Mouse (Mus musculus): Measurements from ENCODE around the gene Foxn3.

Gene Foxn3

GRCm38 (mm10) chr12:99415538-99415937 is 147.8 kb downstream of the Foxn3 start:
- DNase-seq (ENCODE audit: low spot score), result no peak

- no peak for DNase-seq (ENCODE audit: low spot score)
Measured at GRCm38 (mm10) chr12:99412496-99412895, 150.9 kb downstream of the Foxn3 start.

- no peak for DNase-seq (ENCODE audit: low spot score)
Measured at GRCm38 (mm10) chr12:99412034-99412433, 151.3 kb downstream of the Foxn3 start.

DNA sequence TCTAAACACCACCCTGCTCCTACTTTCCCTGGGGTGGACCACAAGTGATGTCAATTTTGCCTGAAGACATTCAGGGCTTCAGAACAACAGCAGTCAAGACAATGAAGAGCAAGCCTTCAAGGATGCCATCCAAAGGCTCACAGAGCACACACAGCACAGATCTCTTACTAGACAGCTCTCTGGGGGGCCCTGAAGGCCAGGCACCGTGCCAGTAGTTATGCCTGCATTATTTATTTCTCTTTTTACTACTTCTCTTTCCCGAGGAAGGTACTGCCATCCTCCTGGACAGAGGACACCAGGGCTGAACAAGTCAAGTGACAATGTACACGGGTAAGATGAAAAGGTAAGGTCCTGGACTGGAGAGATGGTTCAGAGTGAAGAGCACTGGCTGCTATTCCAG is 154.7 kb downstream of the Foxn3 start:
- no peak for DNase-seq (ENCODE audit: low spot score)

- no peak for DNase-seq (ENCODE audit: low spot score)
Measured at GRCm38 (mm10) chr12:99408089-99408488, 155.3 kb downstream of the Foxn3 start.

DNA sequence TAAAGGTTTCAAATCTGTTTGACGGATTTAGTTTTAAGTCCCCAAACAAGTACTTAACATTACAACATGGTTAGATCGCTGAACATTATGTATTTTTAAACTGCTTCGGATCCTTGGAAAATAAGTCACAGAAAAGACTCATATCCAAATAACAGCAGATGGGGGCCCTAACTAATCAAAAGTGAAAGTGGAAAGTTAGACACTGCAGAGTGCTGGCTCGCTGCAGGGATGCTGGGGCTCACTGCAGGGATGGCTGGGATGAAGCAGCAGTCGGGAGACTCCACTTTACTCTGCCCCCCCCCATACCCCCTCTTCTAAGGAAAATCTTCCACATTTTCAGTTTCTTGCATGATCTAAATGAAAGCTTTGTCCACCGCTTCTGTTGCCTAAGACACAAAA is 156.1 kb downstream of the Foxn3 start:
- DNase-seq (ENCODE audit: low spot score), result no peak

- DNase-seq (ENCODE audit: low spot score), result no peak
Measured at GRCm38 (mm10) chr12:99406697-99407317, 156.6 kb downstream of the Foxn3 start.

- no peak for DNase-seq (ENCODE audit: low spot score)
Measured at GRCm38 (mm10) chr12:99406254-99406653, 157.1 kb downstream of the Foxn3 start.

DNA sequence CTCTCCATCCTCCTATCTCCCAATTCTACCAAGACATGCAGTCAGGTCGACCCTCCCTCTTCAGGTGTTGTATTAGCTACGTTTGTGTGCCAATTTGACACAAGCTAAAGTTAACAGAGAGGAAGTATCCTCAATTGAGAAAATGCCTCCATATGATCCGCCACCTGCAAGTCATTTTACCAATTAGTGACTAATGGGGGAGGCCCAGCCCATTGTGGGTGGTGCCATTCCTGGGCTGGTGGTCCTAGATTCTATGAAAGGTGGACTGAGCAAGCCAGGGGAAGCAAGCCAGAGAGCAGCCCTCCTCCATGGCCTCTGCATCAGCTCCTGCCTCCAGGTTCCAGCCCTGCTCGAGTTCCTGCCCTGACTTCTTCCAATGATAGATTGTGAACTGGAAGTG is 158.0 kb downstream of the Foxn3 start:
- DNase-seq (ENCODE audit: low spot score), result no peak

- no peak for DNase-seq (ENCODE audit: low spot score)
Measured at GRCm38 (mm10) chr12:99403004-99403403, 160.4 kb downstream of the Foxn3 start.

- no peak for DNase-seq (ENCODE audit: low spot score)
Measured at GRCm38 (mm10) chr12:99400907-99401306, 162.5 kb downstream of the Foxn3 start.

GRCm38 (mm10) chr12:99399575-99399974 is 163.8 kb downstream of the Foxn3 start:
- DNase-seq (ENCODE audit: low spot score), result no peak

- no peak for DNase-seq (ENCODE audit: low spot score)
Measured at GRCm38 (mm10) chr12:99396461-99396860, 166.9 kb downstream of the Foxn3 start.

- DNase-seq (ENCODE audit: low spot score), result no peak
Measured at GRCm38 (mm10) chr12:99395082-99395481, 168.3 kb downstream of the Foxn3 start.

- DNase-seq (ENCODE audit: low spot score), result no peak
Measured at GRCm38 (mm10) chr12:99394676-99395075, 168.7 kb downstream of the Foxn3 start.

GRCm38 (mm10) chr12:99393867-99394630 is 169.3 kb downstream of the Foxn3 start:
- no peak for DNase-seq (ENCODE audit: low spot score)

DNA sequence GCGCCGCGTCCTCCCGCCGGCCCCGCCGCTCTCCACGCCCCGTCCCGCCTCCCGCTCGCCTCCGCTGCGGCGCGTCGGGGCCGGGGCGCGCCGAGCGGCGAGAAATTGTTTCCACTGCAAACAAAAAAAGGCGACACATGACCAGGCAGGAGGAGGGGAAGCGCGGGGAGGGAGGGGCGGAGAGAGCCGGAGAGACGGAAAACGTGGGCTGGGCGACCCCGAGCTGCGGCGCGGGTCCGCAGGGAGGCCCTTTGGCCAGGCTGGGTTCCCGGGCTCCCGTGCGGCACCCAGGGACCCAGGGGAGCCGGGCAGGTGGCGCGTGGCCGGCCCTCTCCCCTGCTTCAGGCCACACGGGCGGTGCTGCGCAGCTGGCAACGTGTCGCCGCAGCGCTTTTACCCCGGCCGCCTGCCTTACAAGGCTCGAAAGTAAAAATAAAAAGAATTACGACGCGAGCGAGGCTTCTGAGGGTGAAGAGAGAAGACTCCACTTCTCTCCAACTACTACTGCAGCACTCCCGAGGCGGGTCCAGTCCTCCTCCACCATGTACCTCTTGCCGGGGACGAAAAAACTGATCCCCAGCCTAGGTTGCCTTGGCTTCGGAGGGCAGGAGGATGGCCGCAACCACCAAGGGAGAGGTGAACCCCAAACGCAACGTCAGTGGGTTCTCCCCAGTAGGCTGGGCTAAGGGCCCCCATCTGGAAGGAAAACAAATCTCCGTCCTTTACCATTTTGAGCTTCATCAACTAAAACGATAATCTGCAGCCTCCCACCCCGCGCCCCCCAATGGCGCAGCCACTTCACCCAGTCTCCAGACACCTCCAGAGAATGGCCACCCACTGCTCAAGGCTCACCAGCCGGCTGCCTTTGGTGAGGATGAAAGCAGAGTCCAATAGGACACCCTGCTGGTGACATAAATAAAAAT is 170.2 kb downstream of the Foxn3 start:
- DNase-seq (ENCODE audit: low spot score), result peak; percentile 91

DNA sequence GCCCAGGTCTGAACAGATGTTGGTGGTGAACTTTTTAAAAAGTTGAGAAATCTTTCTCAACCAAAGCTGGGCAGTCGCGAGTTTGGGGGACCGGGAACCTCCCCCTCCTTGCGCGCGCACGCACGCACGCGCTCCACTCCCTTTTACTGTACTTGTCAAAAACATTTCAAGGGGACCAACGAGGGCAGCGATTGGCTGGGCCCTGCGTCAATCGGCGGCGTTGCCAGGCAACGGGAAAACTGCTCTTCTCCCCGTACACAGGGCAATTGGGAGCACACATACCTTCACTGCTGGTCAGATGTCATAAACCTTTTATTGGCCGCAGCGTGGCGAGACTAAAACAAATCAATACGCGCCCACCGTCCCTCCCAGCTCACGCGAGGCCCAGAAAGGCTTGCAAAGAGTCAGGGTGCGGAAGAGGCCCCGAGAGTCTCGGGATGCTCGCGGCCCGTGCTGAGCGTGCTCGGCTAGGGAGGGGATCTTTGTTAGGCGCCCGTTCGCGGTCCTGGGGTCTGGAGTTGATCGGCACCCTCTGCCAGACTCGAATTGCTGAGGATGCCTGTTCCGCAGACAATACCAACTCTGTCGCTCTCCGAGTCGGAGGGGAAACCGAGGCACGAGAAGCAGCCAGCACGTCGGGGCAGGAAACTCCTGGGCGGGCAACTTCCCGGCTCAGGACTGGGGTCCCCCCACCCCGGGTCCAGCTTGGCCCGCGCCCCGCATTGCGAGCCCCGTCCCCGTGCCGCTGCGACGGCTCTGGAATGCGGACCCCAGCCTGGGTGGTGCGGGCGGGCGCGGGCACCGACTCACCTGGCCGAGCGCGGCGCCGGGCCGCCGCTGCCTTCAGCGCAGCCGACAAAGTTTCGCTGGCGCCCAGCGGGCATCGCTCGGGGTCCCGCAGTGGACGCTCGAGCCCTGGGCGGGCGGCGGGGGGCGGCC is 171.2 kb downstream of the Foxn3 start:
- DNase-seq (ENCODE audit: low spot score), result peak; percentile 98

DNA sequence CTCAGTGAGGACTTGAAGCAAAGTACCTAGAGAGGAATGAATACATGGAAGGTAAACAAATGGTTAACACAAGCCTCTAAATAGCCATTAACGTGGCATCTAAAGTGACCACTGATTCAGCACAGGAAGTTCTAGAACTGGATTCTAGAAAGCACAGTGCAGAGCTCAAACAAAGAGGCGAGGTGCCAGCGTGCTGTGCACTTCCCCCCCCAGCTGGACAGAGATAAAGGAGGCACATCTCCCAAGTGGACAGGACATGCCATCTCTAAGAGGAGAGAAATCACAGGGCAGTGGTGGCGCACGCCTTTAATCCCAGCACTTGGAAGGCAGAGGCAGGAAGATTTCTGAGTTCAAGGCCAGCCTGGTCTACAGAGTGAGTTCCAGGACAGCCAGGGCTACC is 173.0 kb downstream of the Foxn3 start:
- DNase-seq (ENCODE audit: low spot score), result no peak

GRCm38 (mm10) chr12:99389244-99389643 is 174.1 kb downstream of the Foxn3 start:
- DNase-seq (ENCODE audit: low spot score), result no peak

All from ovary, postnatal 36 days (tissue).